Mouse (Mus musculus) myocyte (in vitro differentiated cells): Measurements from ENCODE around the gene Cdh19. TPM values are rescaled to one million over a fixed set of nuclear protein-coding genes. Genes with fewer than 3 reads are reported as not detected.

Source experiments
- H3K27me3 ChIP-seq: one replicate; pipeline ENCODE4 v1.6.1; 2011; ENCODE audit not compliant: control insufficient read depth, insufficient read depth, insufficient read length
- H3K36me3 ChIP-seq: one replicate; pipeline ENCODE4 v1.6.1; 2011; ENCODE audit not compliant: control insufficient read depth, insufficient read depth
- H3K4me2 ChIP-seq: one replicate; pipeline ENCODE4 v1.6.1; 2011; ENCODE audit warnings: low read depth, control low read depth
- H3K4me3 ChIP-seq: one replicate; pipeline ENCODE4 v1.5.1; 2011; ENCODE audit warnings: mild to moderate bottlenecking, control low read depth, moderate library complexity
- H3K79me2 ChIP-seq: one replicate; pipeline ENCODE4 v1.6.1; 2011; ENCODE audit not compliant: control insufficient read depth, insufficient read depth
- H3ac ChIP-seq: one replicate; pipeline ENCODE4 v1.6.1; 2011; ENCODE audit not compliant: control insufficient read depth, insufficient read length
- CEBPB ChIP-seq: IDR thresholded peaks from 2 replicates; pipeline ENCODE4 v1.6.1; 2011; ENCODE audit warnings: mild to moderate bottlenecking, moderate library complexity; ENCODE audit not compliant: poor library complexity, insufficient read depth, severe bottlenecking
- E2F4 ChIP-seq: IDR thresholded peaks from one replicate; pipeline ENCODE4 v1.6.1; 2011; ENCODE audit warnings: mild to moderate bottlenecking, control low read depth, moderate library complexity; ENCODE audit not compliant: insufficient read depth
- MAX ChIP-seq: IDR thresholded peaks from one replicate; pipeline ENCODE4 v1.6.1; 2011; ENCODE audit warnings: low read depth, mild to moderate bottlenecking, control low read depth
- MYOD1 ChIP-seq, 3 experiments: IDR thresholded peaks; one replicate each; pipeline ENCODE4 v1.6.1; 2011; ENCODE audit warnings: control low read depth in 2 of 3, low read depth in 2 of 3, mild to moderate bottlenecking in 2 of 3, moderate library complexity in 1 of 3; ENCODE audit not compliant: insufficient read length in 2 of 3, control insufficient read depth in 1 of 3
- MYOG ChIP-seq, 3 experiments: IDR thresholded peaks; one replicate each; pipeline ENCODE4 v1.6.1; 2011; ENCODE audit warnings: control low read depth in 2 of 3, low read depth in 2 of 3, mild to moderate bottlenecking in 2 of 3; ENCODE audit not compliant: insufficient read length in 2 of 3, control insufficient read depth in 1 of 3, insufficient read depth in 1 of 3
- POLR2A ChIP-seq: IDR thresholded peaks from one replicate; pipeline ENCODE4 v1.6.1; 2011; ENCODE audit warnings: low read depth, mild to moderate bottlenecking, control low read depth, moderate library complexity; ENCODE audit not compliant: insufficient read length
- POLR2AphosphoS2 ChIP-seq: IDR thresholded peaks from one replicate; pipeline ENCODE4 v1.6.1; 2011; ENCODE audit warnings: low read depth, control low read depth; ENCODE audit not compliant: insufficient read length
- REST ChIP-seq: IDR thresholded peaks from one replicate; pipeline ENCODE4 v1.6.1; 2011; ENCODE audit warnings: mild to moderate bottlenecking, control low read depth, moderate library complexity; ENCODE audit not compliant: insufficient read depth, insufficient read length
- SRF ChIP-seq: IDR thresholded peaks from one replicate; pipeline ENCODE4 v1.6.1; 2011; ENCODE audit warnings: low read depth; ENCODE audit not compliant: control insufficient read depth, insufficient read length
- TCF12 ChIP-seq: IDR thresholded peaks from one replicate; pipeline ENCODE4 v1.6.1; 2011; ENCODE audit warnings: mild to moderate bottlenecking, control low read depth; ENCODE audit not compliant: poor library complexity, insufficient read depth, severe bottlenecking
- TCF3 ChIP-seq: IDR thresholded peaks from one replicate; pipeline ENCODE4 v1.6.1; 2011; ENCODE audit warnings: low read depth, control low read depth; ENCODE audit not compliant: insufficient read length
- USF1 ChIP-seq: IDR thresholded peaks from one replicate; pipeline ENCODE4 v1.6.1; 2011; ENCODE audit warnings: low read depth, mild to moderate bottlenecking, control low read depth, moderate library complexity
- polyA plus RNA-seq: library from polyadenylated mRNA; unstranded; fragments of >200 nt; fragmentation: generic; extraction: Trizol; gene quantifications from one replicate; pipeline ENCODE4 v1.2.1, GENCODE M21; 2012; ENCODE audit warnings: missing spikeins

Gene Cdh19
- polyA plus RNA-seq, 1 experiment: not detected

- Histone ChIP-seq H3K4me3 (no peak overlapping the region), H3K27me3 (no peaks in the 10 kb centered on the region), H3ac (no peak overlapping the region), H3K79me2 (no peaks in the 10 kb centered on the region), H3K36me3 (no peaks in the 10 kb centered on the region), H3K4me2 (no peak overlapping the region)
- TF ChIP-seq MAX: no peak
- no peak for TF ChIP-seq USF1
- no peak for TF ChIP-seq REST
- no peak for TF ChIP-seq SRF
- TF ChIP-seq TCF12: no peak
- no peak for TF ChIP-seq TCF3
- TF ChIP-seq MYOD1 (IDR thresholded peaks at IDR 0.05; ENCODE audit: control insufficient read depth in 1 of 3, insufficient read length in 2 of 3, low read depth in 2 of 3): no peak
- TF ChIP-seq POLR2AphosphoS2: no peak
- TF ChIP-seq E2F4: no peak
- no peak for TF ChIP-seq CEBPB
- TF ChIP-seq POLR2A: no peak
- no peak for TF ChIP-seq MYOG (IDR thresholded peaks at IDR 0.05; ENCODE audit: control insufficient read depth in 1 of 3, insufficient read depth in 1 of 3, insufficient read length in 2 of 3, low read depth in 2 of 3)
Observed at GRCm38 (mm10) chr1:110909218-110909617, 68.2 kb downstream of the Cdh19 start.

GRCm38 (mm10) chr1:110904266-110904665 is 73.1 kb downstream of the Cdh19 start:
- H3K79me2 ChIP-seq: no peaks in the 10 kb centered on the region
- H3K4me2 ChIP-seq: no peak overlapping the region
- no peak overlapping the region for H3ac ChIP-seq
- H3K27me3 ChIP-seq: no peaks in the 10 kb centered on the region
- TF ChIP-seq MYOG (IDR thresholded peaks at IDR 0.05; ENCODE audit: control insufficient read depth in 1 of 3, insufficient read depth in 1 of 3, insufficient read length in 2 of 3, low read depth in 2 of 3) (no peak), CEBPB (no peak), MAX (no peak), TCF3 (no peak), TCF12 (no peak), MYOD1 (IDR thresholded peaks at IDR 0.05; ENCODE audit: control insufficient read depth in 1 of 3, insufficient read length in 2 of 3, low read depth in 2 of 3) (no peak), POLR2A (no peak), REST (no peak), E2F4 (no peak), SRF (no peak), USF1 (no peak), POLR2AphosphoS2 (no peak)
- no peaks in the 10 kb centered on the region for H3K36me3 ChIP-seq
- H3K4me3 ChIP-seq: no peak overlapping the region
